Mouse (Mus musculus) midbrain, embryonic 13.5 days (tissue): Measurements from ENCODE around the gene Camk1. TPM values are rescaled to one million over a fixed set of nuclear protein-coding genes. Genes with fewer than 3 reads are reported as not detected.
A peak's percentile ranks its signal among the peaks of the same experiment; 100 is the strongest.

Experiments
- ATAC-seq: fragments of 200-750 bp; cut with Nextera tagmentation; 2 replicates; pipeline ENCODE4 v1.8.0; 2017; ENCODE audit warnings: mild to moderate bottlenecking, moderate TSS enrichment, moderate library complexity
- H3K27ac ChIP-seq: fragments of 300-500 bp; sonication (generic); 2 replicates; pipeline ENCODE4 v1.5.1; 2015; ENCODE audit warnings: inconsistent platforms, mild to moderate bottlenecking, moderate library complexity
- H3K27me3 ChIP-seq: fragments of 300-500 bp; sonication (generic); 2 replicates; pipeline ENCODE4 v1.6.1; 2015; ENCODE audit warnings: mild to moderate bottlenecking, inconsistent platforms
- H3K36me3 ChIP-seq: fragments of 300-500 bp; sonication (generic); 2 replicates; pipeline ENCODE4 v1.6.1; 2015; ENCODE audit warnings: mild to moderate bottlenecking, inconsistent platforms
- H3K4me1 ChIP-seq: fragments of 300-500 bp; sonication (generic); replicated peaks from 2 replicates; pipeline ENCODE4 v1.6.1; 2015; ENCODE audit warnings: inconsistent platforms
- H3K4me2 ChIP-seq: fragments of 300-500 bp; sonication (generic); replicated peaks from 2 replicates; pipeline ENCODE4 v1.6.1; 2015; ENCODE audit warnings: moderate library complexity, mild to moderate bottlenecking, inconsistent platforms
- H3K4me3 ChIP-seq: fragments of 300-500 bp; sonication (generic); replicated peaks from 2 replicates; pipeline ENCODE4 v1.5.1; 2015; ENCODE audit warnings: mild to moderate bottlenecking, inconsistent platforms
- H3K9ac ChIP-seq: fragments of 300-500 bp; sonication (generic); replicated peaks from 2 replicates; pipeline ENCODE4 v1.6.1; 2015; ENCODE audit warnings: mild to moderate bottlenecking, inconsistent platforms
- H3K9me3 ChIP-seq: fragments of 300-500 bp; sonication (generic); 2 replicates; pipeline ENCODE4 v1.6.1; 2016; ENCODE audit warnings: mild to moderate bottlenecking, inconsistent platforms
- WGBS: fragments of 180-500 bp; shearing (Covaris S2); methylation state at CpG from one replicate; pipeline ENCODE4 v1.1.7; 2015; 5-methylcytosine and 5-hydroxymethylcytosine counted together
- polyA plus RNA-seq: library from polyadenylated mRNA; unstranded; fragments of >200 nt; fragmentation: Nextera tagmentation; extraction: Ambion mirVana; gene quantifications from 2 replicates; pipeline ENCODE4 v1.2.1, GENCODE M21; 2015

The Camk1 gene
- polyA plus RNA-seq, 1 experiment from 2014 or later = 79.4 TPM

DNA sequence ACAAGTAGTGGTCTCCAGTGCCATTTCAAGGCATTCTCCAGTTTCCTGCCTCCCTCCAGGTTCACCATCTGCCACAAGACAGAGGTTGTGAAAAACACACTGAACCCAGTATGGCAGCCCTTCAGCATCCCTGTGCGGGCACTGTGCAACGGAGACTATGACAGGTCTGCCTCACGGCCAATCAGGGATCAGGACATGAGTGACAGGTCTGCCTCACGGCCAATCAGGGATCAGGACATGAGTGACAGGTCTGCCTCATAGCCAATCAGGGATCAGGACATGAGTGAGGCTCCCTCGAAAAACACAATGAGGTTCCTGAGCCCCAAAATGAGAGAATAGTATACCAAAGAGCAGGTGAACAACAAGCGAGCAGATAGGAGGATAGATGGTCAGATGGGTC, 53.4 kb downstream of the Camk1 start:
- H3K4me2 ChIP-seq = no peak overlapping the region
- no peaks in the 10 kb centered on the region for H3K4me1 ChIP-seq
- H3K27me3 ChIP-seq = no peaks in the 10 kb centered on the region
- peak; percentile 53; the same call in 1 of the 2 replicates for ATAC-seq
- no peaks in the 10 kb centered on the region for H3K9me3 ChIP-seq
- H3K9ac ChIP-seq = no peak overlapping the region
- H3K27ac ChIP-seq = no peak overlapping the region
- WGBS = 73% methylated on average over 6 of the region's 6 CpGs
- no peak overlapping the region for H3K4me3 ChIP-seq
- H3K36me3 ChIP-seq = no peaks in the 10 kb centered on the region

- Histone ChIP-seq H3K36me3 (no peaks in the 10 kb centered on the region), H3K4me3 (no peak overlapping the region), H3K27me3 (peaks cover 8% of the 10 kb centered on the region; the same call in 1 of the 2 replicates), H3K9ac (no peak overlapping the region), H3K9me3 (no peaks in the 10 kb centered on the region), H3K4me2 (no peak overlapping the region), H3K4me1 (no peaks in the 10 kb centered on the region), H3K27ac (no peak overlapping the region)
- no peak for ATAC-seq
- 95% methylated on average over 15 of the region's 15 CpGs for WGBS
Measured at GRCm38 (mm10) chr6:113289346-113289745, 54.4 kb downstream of the Camk1 start.

GRCm38 (mm10) chr6:113287236-113287635, 56.5 kb downstream of the Camk1 start:
- peaks cover 9% of the 10 kb centered on the region for H3K4me1 ChIP-seq
- ATAC-seq = no peak
- H3K36me3 ChIP-seq = no peaks in the 10 kb centered on the region
- 60% methylated on average over 4 of the region's 4 CpGs for WGBS
- no peaks in the 10 kb centered on the region for H3K9me3 ChIP-seq
- no peak overlapping the region for H3K9ac ChIP-seq
- no peak overlapping the region for H3K4me2 ChIP-seq
- no peak overlapping the region for H3K27ac ChIP-seq
- no peak overlapping the region for H3K4me3 ChIP-seq
- peaks cover 30% of the 10 kb centered on the region for H3K27me3 ChIP-seq

- peaks cover 14% of the 10 kb centered on the region for H3K4me1 ChIP-seq
- H3K27me3 ChIP-seq = peaks cover 39% of the 10 kb centered on the region
- H3K27ac ChIP-seq = no peak overlapping the region
- H3K4me2 ChIP-seq = no peak overlapping the region
- ATAC-seq = no peak
- H3K36me3 ChIP-seq = no peaks in the 10 kb centered on the region
- WGBS = 68% methylated on average over 1 of the region's 1 CpGs
- H3K9me3 ChIP-seq = no peaks in the 10 kb centered on the region
- no peak overlapping the region for H3K9ac ChIP-seq
- H3K4me3 ChIP-seq = no peak overlapping the region
Measured at GRCm38 (mm10) chr6:113286316-113286715, 57.5 kb downstream of the Camk1 start.

GRCm38 (mm10) chr6:113284931-113285330, 58.9 kb downstream of the Camk1 start:
- ATAC-seq = no peak
- Histone ChIP-seq H3K27me3 (peaks cover 47% of the 10 kb centered on the region), H3K27ac (no peak overlapping the region), H3K4me3 (no peak overlapping the region), H3K4me1 (peaks cover 14% of the 10 kb centered on the region), H3K4me2 (no peak overlapping the region), H3K9me3 (no peaks in the 10 kb centered on the region), H3K36me3 (peaks cover 3% of the 10 kb centered on the region; the same call in 1 of the 2 replicates), H3K9ac (no peak overlapping the region)
- WGBS = 75% methylated on average over 3 of the region's 3 CpGs

Other genes starting within 250 kb of the Camk1 start
- 55.0 and 55.5 TPM in 2 replicates for gene Lhfpl4, start 148.6 kb downstream of the Camk1 start, polyA plus RNA-seq
- gene Mtmr14, start 106.1 kb downstream of the Camk1 start, polyA plus RNA-seq = 40.4 and 45.0 TPM in 2 replicates
- 0.58 and 0.71 TPM in 2 replicates for gene Cpne9, start 61.7 kb downstream of the Camk1 start, polyA plus RNA-seq
- 19.4 and 21.4 TPM in 2 replicates for gene Brpf1, start 36.8 kb downstream of the Camk1 start, polyA plus RNA-seq
- gene Ogg1, start 17.0 kb downstream of the Camk1 start, polyA plus RNA-seq = 9.5 and 9.9 TPM in 2 replicates
- 64.5 and 74.7 TPM in 2 replicates for gene Tada3, start 33.9 kb upstream of the Camk1 start, polyA plus RNA-seq
- 393 and 407 TPM in 2 replicates for gene Arpc4, start 34.1 kb upstream of the Camk1 start, polyA plus RNA-seq
- gene Ttll3, start 45.3 kb upstream of the Camk1 start, polyA plus RNA-seq = 10.8 and 11.4 TPM in 2 replicates
- 20.8 and 23.0 TPM in 2 replicates for gene Rpusd3, start 75.4 kb upstream of the Camk1 start, polyA plus RNA-seq
- gene Cidec, start 91.8 kb upstream of the Camk1 start, polyA plus RNA-seq = 0.12 TPM in 1 of 2 replicates, not detected in the other
- 84.3 and 87.6 TPM in 2 replicates for gene Jagn1, start 98.6 kb upstream of the Camk1 start, polyA plus RNA-seq
- 0.13 TPM in 1 of 2 replicates, not detected in the other for gene Il17re, start 114.5 kb upstream of the Camk1 start, polyA plus RNA-seq
- 0.96 and 1.4 TPM in 2 replicates for gene Il17rc, start 127.4 kb upstream of the Camk1 start, polyA plus RNA-seq
- 49.4 and 56.5 TPM in 2 replicates for gene Creld1, start 139.3 kb upstream of the Camk1 start, polyA plus RNA-seq
- gene Prrt3, start 157.9 kb upstream of the Camk1 start, polyA plus RNA-seq = 5.2 and 6.0 TPM in 2 replicates
- gene Emc3, start 187.7 kb upstream of the Camk1 start, polyA plus RNA-seq = 95.3 and 99.6 TPM in 2 replicates
- gene Fancd2, start 187.7 kb upstream of the Camk1 start, polyA plus RNA-seq = 4.2 and 4.5 TPM in 2 replicates